Mouse (Mus musculus): Measurements from ENCODE around the gene Dchs1. TPM values are rescaled to one million over a fixed set of nuclear protein-coding genes. Genes with fewer than 3 reads are reported as not detected.
"Not testable (repeated sequence)": the region's sequence is repeated elsewhere in the genome, so short reads cannot be mapped to it uniquely, and the experiment has no call there.

The Dchs1 gene
- total and polyA plus RNA-seq, 2 experiments = 1.1 to 1.4 TPM

GRCm38 (mm10) chr7:105743926-105744590 lies 43.4 kb downstream of the Dchs1 start, which contains the start of gene Taf10:
Taf10 (minus strand) TSS chr7:105744361.
- Histone ChIP-seq H3K27me3 (ENCODE audit: control insufficient read depth, insufficient read depth, low read length) (no peaks in the 10 kb centered on the region), H3K36me3 (ENCODE audit: control insufficient read depth, insufficient read depth, low read length) (peaks cover 42% of the 10 kb centered on the region), H3K4me1 (ENCODE audit: control insufficient read depth, insufficient read depth, low read length) (peaks cover 3% of the 10 kb centered on the region; the same call in 1 of the 2 replicates), H3K27ac (replicated peaks; ENCODE audit: insufficient read depth, low read depth, low read length) (peak within 1 kb of the TSS; percentile 41), H3K9ac (ENCODE audit: low read depth, low read length) (peak within 1 kb of the TSS; percentile 89), H3K4me3 (ENCODE audit: insufficient read depth, low read depth, low read length) (peak within 1 kb of the TSS; percentile 79), H3K79me2 (ENCODE audit: control insufficient read depth, insufficient read depth, low read length) (0 out of 2 replicates have a peak, but pooled peaks cover 4% of the 10 kb centered on the region)
- WGBS = under 1% methylated on average over 65 of the region's 67 CpGs
- peak; percentile 82 for DNase-seq (ENCODE audit: extremely low read depth, low read depth, low spot score)
- TF ChIP-seq CTCF (IDR thresholded peaks at IDR 0.05; ENCODE audit: low read depth, low read length) = peak; percentile 65
- peak; percentile 52; the same call in 1 of the 2 replicates for TF ChIP-seq POLR2A (IDR thresholded peaks at IDR 0.05; ENCODE audit: extremely low read depth, insufficient read depth, low read length)

- 29% methylated on average over 20 of the region's 20 CpGs for WGBS
Measured at GRCm38 (mm10) chr7:105743246-105743925, 44.1 kb downstream of the Dchs1 start.

GRCm38 (mm10) chr7:105742539-105743215 lies 44.8 kb downstream of the Dchs1 start:
- H3K36me3 ChIP-seq (ENCODE audit: control insufficient read depth, insufficient read depth, low read length) = peaks cover 33% of the 10 kb centered on the region
- H3K4me1 ChIP-seq (ENCODE audit: control insufficient read depth, insufficient read depth, low read length); H3K4me3 ChIP-seq (ENCODE audit: insufficient read depth, low read depth, low read length); H3K9ac ChIP-seq (ENCODE audit: low read depth, low read length); H3K27me3 ChIP-seq (ENCODE audit: control insufficient read depth, insufficient read depth, low read length); H3K79me2 ChIP-seq (ENCODE audit: control insufficient read depth, insufficient read depth, low read length); DNase-seq (ENCODE audit: extremely low read depth, low read depth, low spot score); H3K27ac ChIP-seq (replicated peaks; ENCODE audit: insufficient read depth, low read depth, low read length): not testable (repeated sequence)
- 80% methylated on average over 7 of the region's 7 CpGs for WGBS

More at GRCm38 (mm10) chr7:105743246-105743925, 44.1 kb downstream of the Dchs1 start:
- Histone ChIP-seq H3K36me3 (ENCODE audit: control insufficient read depth, insufficient read depth, low read length) (peaks cover 37% of the 10 kb centered on the region), H3K9ac (ENCODE audit: low read depth, low read length) (peak overlapping the region; percentile 89), H3K4me3 (ENCODE audit: insufficient read depth, low read depth, low read length) (peak overlapping the region; percentile 79), H3K27ac (replicated peaks; ENCODE audit: insufficient read depth, low read depth, low read length) (peak overlapping the region; percentile 41)
- H3K27me3 ChIP-seq (ENCODE audit: control insufficient read depth, insufficient read depth, low read length); H3K79me2 ChIP-seq (ENCODE audit: control insufficient read depth, insufficient read depth, low read length); H3K4me1 ChIP-seq (ENCODE audit: control insufficient read depth, insufficient read depth, low read length): not testable (repeated sequence)
- peak; percentile 19 for DNase-seq (ENCODE audit: extremely low read depth, low read depth, low spot score)

GRCm38 (mm10) chr7:105741978-105742377 lies 45.5 kb downstream of the Dchs1 start:
- Histone ChIP-seq H3K79me2 (ENCODE audit: control insufficient read depth, insufficient read depth, low read length) (peaks cover 5% of the 10 kb centered on the region; the same call in 1 of the 2 replicates), H3K4me1 (ENCODE audit: control insufficient read depth, insufficient read depth, low read length) (peaks cover 5% of the 10 kb centered on the region; the same call in 1 of the 2 replicates), H3K27ac (replicated peaks; ENCODE audit: insufficient read depth, low read depth, low read length) (no peak overlapping the region), H3K36me3 (ENCODE audit: control insufficient read depth, insufficient read depth, low read length) (peaks cover 28% of the 10 kb centered on the region), H3K27me3 (ENCODE audit: control insufficient read depth, insufficient read depth, low read length) (no peaks in the 10 kb centered on the region), H3K4me3 (ENCODE audit: insufficient read depth, low read depth, low read length) (no peak overlapping the region), H3K9ac (ENCODE audit: low read depth, low read length) (no peak overlapping the region)
- DNase-seq (ENCODE audit: extremely low read depth, low read depth, low spot score) = no peak
- WGBS = 92% methylated on average over 9 of the region's 9 CpGs
- TF ChIP-seq POLR2A (IDR thresholded peaks at IDR 0.05; ENCODE audit: extremely low read depth, insufficient read depth, low read length) = no peak
- no peak for TF ChIP-seq CTCF (IDR thresholded peaks at IDR 0.05; ENCODE audit: low read depth, low read length)

- Histone ChIP-seq H3K27ac (replicated peaks; ENCODE audit: insufficient read depth, low read depth, low read length) (no peak overlapping the region), H3K36me3 (ENCODE audit: control insufficient read depth, insufficient read depth, low read length) (peaks cover 21% of the 10 kb centered on the region), H3K4me1 (ENCODE audit: control insufficient read depth, insufficient read depth, low read length) (peaks cover 5% of the 10 kb centered on the region; the same call in 1 of the 2 replicates), H3K4me3 (ENCODE audit: insufficient read depth, low read depth, low read length) (no peak overlapping the region), H3K27me3 (ENCODE audit: control insufficient read depth, insufficient read depth, low read length) (no peaks in the 10 kb centered on the region), H3K79me2 (ENCODE audit: control insufficient read depth, insufficient read depth, low read length) (peaks cover 9% of the 10 kb centered on the region; the same call in 1 of the 2 replicates), H3K9ac (ENCODE audit: low read depth, low read length) (no peak overlapping the region)
- WGBS = 87% methylated on average over 6 of the region's 6 CpGs
- DNase-seq (ENCODE audit: extremely low read depth, low read depth, low spot score) = no peak
- no peak for TF ChIP-seq CTCF (IDR thresholded peaks at IDR 0.05; ENCODE audit: low read depth, low read length)
- TF ChIP-seq POLR2A (IDR thresholded peaks at IDR 0.05; ENCODE audit: extremely low read depth, insufficient read depth, low read length) = no peak
Measured at GRCm38 (mm10) chr7:105740851-105741250, 46.6 kb downstream of the Dchs1 start.

Data from liver, adult 2 months (tissue).